Mouse (Mus musculus) midbrain, embryonic 16.5 days (tissue): ENCODE data around the gene Fndc11. TPM values are rescaled to one million over a fixed set of nuclear protein-coding genes. Genes with fewer than 3 reads are reported as not detected.

Experiments used
- polyA plus RNA-seq: library from polyadenylated mRNA; unstranded; fragments of >200 nt; fragmentation: Nextera tagmentation; extraction: Ambion mirVana; gene quantifications from 2 replicates; pipeline ENCODE4 v1.2.1, GENCODE M21; 2015

Gene Fndc11
- polyA plus RNA-seq, 1 experiment from 2014 or later: 0.41 TPM

Other genes starting within 250 kb of the Fndc11 start
- 0.11 and 0.19 TPM in 2 replicates for gene Col20a1, start 233.5 kb upstream of the Fndc11 start, polyA plus RNA-seq
- gene Chrna4, start 176.5 kb upstream of the Fndc11 start, polyA plus RNA-seq: 46.9 and 48.3 TPM in 2 replicates
- gene Kcnq2, start 84.7 kb upstream of the Fndc11 start, polyA plus RNA-seq: 50.2 and 50.8 TPM in 2 replicates
- gene Eef1a2, start 63.0 kb upstream of the Fndc11 start, polyA plus RNA-seq: 10.0 and 11.0 TPM in 2 replicates
- gene Ppdpf, start 32.8 kb upstream of the Fndc11 start, polyA plus RNA-seq: 407 and 408 TPM in 2 replicates
- not detected in 2 replicates for gene Ptk6, start 17.2 kb upstream of the Fndc11 start, polyA plus RNA-seq
- gene Srms, start 6.8 kb upstream of the Fndc11 start, polyA plus RNA-seq: 0.07 and 0.20 TPM in 2 replicates
- 0.32 and 0.44 TPM in 2 replicates for gene Helz2, start 22.0 kb downstream of the Fndc11 start, polyA plus RNA-seq
- 16.3 and 17.6 TPM in 2 replicates for gene Gmeb2, start 68.0 kb downstream of the Fndc11 start, polyA plus RNA-seq
- 1,527 and 1,727 TPM in 2 replicates for gene Stmn3, start 94.5 kb downstream of the Fndc11 start, polyA plus RNA-seq
- gene Rtel1, start 99.7 kb downstream of the Fndc11 start, polyA plus RNA-seq: 38.8 and 48.8 TPM in 2 replicates
- gene Zgpat, start 144.9 kb downstream of the Fndc11 start, polyA plus RNA-seq: 88.7 and 94.5 TPM in 2 replicates
- 84.7 and 93.0 TPM in 2 replicates for gene Arfrp1, start 145.4 kb downstream of the Fndc11 start, polyA plus RNA-seq
- gene Lime1, start 160.1 kb downstream of the Fndc11 start, polyA plus RNA-seq: 61.4 and 65.9 TPM in 2 replicates
- gene Zbtb46, start 239.4 kb downstream of the Fndc11 start, polyA plus RNA-seq: 21.6 and 26.2 TPM in 2 replicates